Mouse (Mus musculus): Measurements from ENCODE around the gene Gm21244.
"Not testable (repeated sequence)": the region's sequence is repeated elsewhere in the genome, so short reads cannot be mapped to it uniquely, and the experiment has no call there.

DNA sequence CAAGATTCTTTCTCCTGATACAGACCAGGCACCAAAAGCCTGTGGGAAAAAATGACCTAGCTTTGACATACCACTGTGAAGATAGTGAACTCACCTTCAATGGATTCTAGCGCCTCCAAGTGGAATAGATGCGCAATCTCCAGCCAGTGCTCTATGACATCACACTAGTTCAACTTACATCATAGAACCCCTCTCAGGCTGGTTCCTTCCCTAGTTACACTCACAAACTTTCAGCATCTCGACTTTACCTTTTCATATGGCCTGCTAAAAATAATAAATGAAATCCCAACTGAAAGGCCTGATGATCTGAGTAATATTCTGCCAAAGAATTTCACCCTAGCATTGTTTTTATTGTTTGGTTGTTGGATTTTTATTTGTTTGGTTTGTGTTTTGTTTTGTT, at the start of gene Gm21244:
- TF ChIP-seq GATA1 (IDR thresholded peaks at IDR 0.05; ENCODE audit: borderline replicate concordance, low read length); FLI1 (IDR thresholded peaks at IDR 0.05; ENCODE audit: low read length): not testable (repeated sequence)
